Mouse (Mus musculus): ENCODE measurements around the gene Ppm1b. TPM values are rescaled to one million over a fixed set of nuclear protein-coding genes. Genes with fewer than 3 reads are reported as not detected.

Ppm1b gene
- polyA plus RNA-seq, 1 experiment from 2014 or later, result 51.5 TPM

DNA sequence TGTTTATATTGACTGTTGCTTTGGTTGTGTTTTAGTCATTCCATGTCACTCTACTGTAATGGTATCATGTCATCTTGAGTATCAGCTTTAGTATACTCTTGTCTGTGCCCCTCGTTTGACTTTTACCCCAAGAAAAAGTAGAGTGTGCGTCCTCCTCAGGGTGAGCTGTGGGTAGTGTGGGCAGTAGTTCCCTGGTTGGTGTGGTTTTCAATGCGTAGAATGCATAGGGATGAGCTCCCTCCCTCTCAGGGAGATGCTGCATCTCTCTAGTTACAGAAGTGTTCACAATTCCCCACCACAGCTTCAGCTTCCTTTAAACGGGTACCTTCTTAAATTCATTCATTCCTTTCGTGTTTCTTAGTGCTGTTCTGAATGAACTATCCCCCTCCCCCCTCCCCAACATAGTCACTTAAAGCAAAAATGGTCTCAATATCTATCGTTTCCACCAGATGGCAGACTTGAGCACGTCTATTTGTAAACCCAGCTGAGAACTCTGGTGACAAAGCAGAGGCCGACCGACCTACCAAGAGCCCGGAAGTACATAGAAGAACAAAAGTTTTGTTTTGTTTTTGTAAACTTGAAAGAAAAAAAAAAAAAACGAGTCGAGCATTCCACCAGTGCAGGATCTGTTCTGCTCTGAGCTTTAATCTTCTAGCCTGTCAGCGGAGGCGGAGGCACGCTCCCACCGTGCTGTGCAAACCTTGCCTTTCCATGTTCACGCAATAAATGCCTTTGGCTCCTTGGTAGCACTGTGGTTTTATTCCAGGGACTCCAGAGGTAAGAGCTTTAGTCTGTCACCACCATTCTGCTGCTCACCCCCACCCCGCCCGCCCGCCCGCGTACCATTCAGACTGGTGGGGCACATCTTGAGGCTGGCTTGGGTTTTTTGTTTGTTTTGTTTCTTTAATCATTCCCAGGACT, 67.0 kb downstream of the Ppm1b start:
- Histone ChIP-seq H3K27ac (ENCODE audit: low read length) (no peak overlapping the region), H3K36me3 (ENCODE audit: insufficient read depth, low read length) (no peaks in the 10 kb centered on the region), H3K4me2 (replicated peaks; ENCODE audit: low read depth, low read length) (peak overlapping the region; percentile 23; the same call in 1 of the 2 replicates), H3K4me1 (ENCODE audit: insufficient read depth, low read depth, low read length) (no peaks in the 10 kb centered on the region), H3K4me3 (ENCODE audit: low read depth, low read length) (no peak overlapping the region), H3K9ac (replicated peaks; ENCODE audit: low read depth) (no peak overlapping the region), H3K27me3 (replicated peaks; ENCODE audit: insufficient read depth, low read length) (no peaks in the 10 kb centered on the region), H3K9me3 (ENCODE audit: low read length) (no peaks in the 10 kb centered on the region)
- TF ChIP-seq CTCF (IDR thresholded peaks at IDR 0.05), result peak; percentile 68
- TF ChIP-seq EP300 (IDR thresholded peaks at IDR 0.05), result no peak
- 42% methylated on average over 22 of the region's 22 CpGs for WGBS
- DNase-seq (ENCODE audit: low spot score) (peak; percentile 84), ATAC-seq (peak; percentile 36)

- ATAC-seq (no peak), DNase-seq (ENCODE audit: low spot score) (peak; percentile 15)
- Histone ChIP-seq H3K9me3 (ENCODE audit: low read length) (no peaks in the 10 kb centered on the region), H3K27ac (ENCODE audit: low read length) (0 out of 2 replicates have a peak overlapping the region, but pooled peaks have one; percentile 12), H3K4me3 (ENCODE audit: low read depth, low read length) (no peak overlapping the region), H3K9ac (replicated peaks; ENCODE audit: low read depth) (no peak overlapping the region), H3K36me3 (ENCODE audit: insufficient read depth, low read length) (no peaks in the 10 kb centered on the region), H3K4me2 (replicated peaks; ENCODE audit: low read depth, low read length) (no peak overlapping the region), H3K27me3 (replicated peaks; ENCODE audit: insufficient read depth, low read length) (no peaks in the 10 kb centered on the region), H3K4me1 (ENCODE audit: insufficient read depth, low read depth, low read length) (no peaks in the 10 kb centered on the region)
- TF ChIP-seq CTCF (IDR thresholded peaks at IDR 0.05) (no peak), EP300 (IDR thresholded peaks at IDR 0.05) (no peak)
- 80% methylated on average over 8 of the region's 8 CpGs for WGBS
Measured at GRCm38 (mm10) chr17:85024237-85024636, 67.7 kb downstream of the Ppm1b start.

DNA sequence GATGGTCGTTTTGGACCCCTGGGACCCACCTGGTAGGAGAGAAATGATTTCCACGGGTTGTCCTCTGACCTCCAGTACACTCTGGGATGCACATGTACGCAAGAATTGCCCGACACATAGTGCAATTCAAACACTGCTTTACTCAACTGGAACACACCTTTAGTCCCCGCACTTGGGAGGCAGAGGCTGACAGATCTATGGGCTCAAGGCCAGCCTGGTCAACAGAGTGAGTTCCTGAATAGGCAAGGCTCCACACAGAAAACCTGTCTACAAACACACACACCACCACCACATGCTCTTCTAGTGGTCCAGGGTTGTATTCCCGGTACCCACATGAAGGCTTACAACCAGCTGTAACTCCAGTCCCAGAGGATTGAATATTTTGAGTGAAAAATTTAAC, 68.6 kb downstream of the Ppm1b start:
- H3K4me1 ChIP-seq (ENCODE audit: insufficient read depth, low read depth, low read length), result no peaks in the 10 kb centered on the region
- H3K9me3 ChIP-seq (ENCODE audit: low read length), result no peaks in the 10 kb centered on the region
- no peak overlapping the region for H3K4me2 ChIP-seq (replicated peaks; ENCODE audit: low read depth, low read length)
- no peaks in the 10 kb centered on the region for H3K36me3 ChIP-seq (ENCODE audit: insufficient read depth, low read length)
- H3K9ac ChIP-seq (replicated peaks; ENCODE audit: low read depth), result no peak overlapping the region
- ATAC-seq, result 0 out of 2 replicates have a peak, but pooled peaks have one; percentile 10
- peak; percentile 33 for DNase-seq (ENCODE audit: low spot score)
- no peak overlapping the region for H3K27ac ChIP-seq (ENCODE audit: low read length)
- H3K27me3 ChIP-seq (replicated peaks; ENCODE audit: insufficient read depth, low read length), result no peaks in the 10 kb centered on the region
- TF ChIP-seq EP300 (IDR thresholded peaks at IDR 0.05) (no peak), CTCF (IDR thresholded peaks at IDR 0.05) (no peak)
- no peak overlapping the region for H3K4me3 ChIP-seq (ENCODE audit: low read depth, low read length)
- 78% methylated on average over 6 of the region's 6 CpGs for WGBS

DNA sequence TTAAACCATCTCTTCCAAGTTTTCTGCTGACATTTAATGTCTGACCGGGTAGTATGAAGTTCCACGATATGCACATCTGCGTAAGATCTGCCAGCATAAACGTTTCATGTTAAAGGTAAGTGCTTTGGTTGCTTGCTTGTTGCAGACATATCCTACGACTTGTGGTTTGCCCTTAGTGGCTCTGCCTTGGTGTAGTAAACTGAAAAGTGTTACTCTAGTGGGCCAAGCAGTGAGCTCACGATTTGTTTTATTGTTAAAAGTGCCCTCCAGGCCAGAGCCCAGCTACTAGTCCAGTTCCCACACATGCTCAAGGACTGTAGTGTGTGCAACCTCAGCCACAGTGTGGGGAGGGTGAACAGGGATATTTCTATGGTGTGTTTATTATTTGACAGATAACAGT, 69.9 kb downstream of the Ppm1b start:
- ATAC-seq, result no peak
- no peak overlapping the region for H3K9ac ChIP-seq (replicated peaks; ENCODE audit: low read depth)
- WGBS, result 79% methylated on average over 6 of the region's 6 CpGs
- H3K4me2 ChIP-seq (replicated peaks; ENCODE audit: low read depth, low read length), result no peak overlapping the region
- no peaks in the 10 kb centered on the region for H3K27me3 ChIP-seq (replicated peaks; ENCODE audit: insufficient read depth, low read length)
- no peaks in the 10 kb centered on the region for H3K36me3 ChIP-seq (ENCODE audit: insufficient read depth, low read length)
- TF ChIP-seq CTCF (IDR thresholded peaks at IDR 0.05) (no peak), EP300 (IDR thresholded peaks at IDR 0.05) (no peak)
- no peaks in the 10 kb centered on the region for H3K4me1 ChIP-seq (ENCODE audit: insufficient read depth, low read depth, low read length)
- no peak for DNase-seq (ENCODE audit: low spot score)
- H3K9me3 ChIP-seq (ENCODE audit: low read length), result no peaks in the 10 kb centered on the region
- no peak overlapping the region for H3K4me3 ChIP-seq (ENCODE audit: low read depth, low read length)
- no peak overlapping the region for H3K27ac ChIP-seq (ENCODE audit: low read length)

DNA sequence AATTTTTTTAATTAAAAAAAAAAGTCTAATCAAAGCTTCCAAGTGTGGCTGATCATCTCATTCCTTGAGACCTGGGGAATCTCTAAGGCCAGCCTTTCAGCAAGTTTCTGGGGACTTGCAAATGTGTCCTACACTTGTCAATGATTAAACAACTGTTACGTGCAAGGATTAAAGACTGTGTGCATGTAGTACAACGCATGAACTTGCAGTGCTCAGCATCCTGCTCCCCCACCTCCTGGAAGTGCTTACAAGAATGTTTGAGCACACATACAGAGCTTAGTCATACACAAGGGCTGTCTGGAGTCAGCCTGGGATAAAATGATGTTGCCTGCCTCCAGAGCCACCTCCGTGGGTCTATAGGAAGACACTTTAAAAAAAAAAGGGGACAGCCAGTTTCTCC, 70.7 kb downstream of the Ppm1b start:
- no peaks in the 10 kb centered on the region for H3K27me3 ChIP-seq (replicated peaks; ENCODE audit: insufficient read depth, low read length)
- DNase-seq (ENCODE audit: low spot score), result peak; percentile 57
- no peak overlapping the region for H3K9ac ChIP-seq (replicated peaks; ENCODE audit: low read depth)
- TF ChIP-seq EP300 (IDR thresholded peaks at IDR 0.05), result no peak
- TF ChIP-seq CTCF (IDR thresholded peaks at IDR 0.05), result no peak
- ATAC-seq, result peak; percentile 82
- no peaks in the 10 kb centered on the region for H3K9me3 ChIP-seq (ENCODE audit: low read length)
- no peak overlapping the region for H3K27ac ChIP-seq (ENCODE audit: low read length)
- H3K4me3 ChIP-seq (ENCODE audit: low read depth, low read length), result no peak overlapping the region
- no peak overlapping the region for H3K4me2 ChIP-seq (replicated peaks; ENCODE audit: low read depth, low read length)
- no peaks in the 10 kb centered on the region for H3K36me3 ChIP-seq (ENCODE audit: insufficient read depth, low read length)
- H3K4me1 ChIP-seq (ENCODE audit: insufficient read depth, low read depth, low read length), result no peaks in the 10 kb centered on the region
- 42% methylated on average over 3 of the region's 3 CpGs for WGBS

DNA sequence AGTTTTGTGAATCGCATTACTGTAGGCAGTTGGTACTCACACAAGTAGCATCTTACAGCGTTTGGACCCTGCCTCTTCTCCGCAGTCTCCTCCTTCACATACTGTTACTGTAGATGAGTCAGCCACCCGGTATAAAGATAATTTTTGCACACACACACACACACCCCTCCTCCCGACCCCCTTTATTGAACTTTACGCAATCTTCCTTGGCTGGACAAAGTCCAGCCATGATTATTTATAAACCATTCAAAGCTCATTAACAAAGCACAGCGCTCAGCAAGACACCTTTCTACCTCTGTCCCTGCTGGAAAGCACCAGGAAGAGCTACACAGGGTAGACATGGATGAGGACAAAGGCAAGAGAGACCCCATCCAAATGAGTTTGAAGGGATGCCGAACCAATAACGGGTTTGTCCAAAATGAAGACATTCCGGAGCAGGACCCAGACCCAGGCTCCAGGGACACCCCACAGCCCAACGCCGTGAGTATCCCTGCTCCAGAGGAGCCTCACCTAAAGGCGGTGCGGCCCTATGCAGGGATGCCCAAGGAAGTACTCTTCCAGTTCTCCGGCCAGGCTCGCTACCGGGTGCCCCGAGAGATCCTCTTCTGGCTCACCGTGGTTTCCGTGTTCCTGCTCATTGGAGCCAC, 71.7 kb downstream of the Ppm1b start, which contains the start of gene Slc3a1:
Gene Slc3a1, plus strand, starts transcription at position 284 of the 647 bp plus-strand sequence.
- WGBS, result 86% methylated on average over 20 of the region's 20 CpGs
- no peak for DNase-seq (ENCODE audit: low spot score)
- no peak within 1 kb of the TSS for H3K4me2 ChIP-seq (replicated peaks; ENCODE audit: low read depth, low read length)
- no peak for ATAC-seq
- H3K9me3 ChIP-seq (ENCODE audit: low read length), result no peaks in the 10 kb centered on the region
- H3K27ac ChIP-seq (ENCODE audit: low read length), result no peak within 1 kb of the TSS
- TF ChIP-seq CTCF (IDR thresholded peaks at IDR 0.05), result no peak
- no peak for TF ChIP-seq EP300 (IDR thresholded peaks at IDR 0.05)
- H3K4me1 ChIP-seq (ENCODE audit: insufficient read depth, low read depth, low read length), result no peaks in the 10 kb centered on the region
- no peaks in the 10 kb centered on the region for H3K36me3 ChIP-seq (ENCODE audit: insufficient read depth, low read length)
- H3K4me3 ChIP-seq (ENCODE audit: low read depth, low read length), result no peak within 1 kb of the TSS
- no peaks in the 10 kb centered on the region for H3K27me3 ChIP-seq (replicated peaks; ENCODE audit: insufficient read depth, low read length)
- H3K9ac ChIP-seq (replicated peaks; ENCODE audit: low read depth), result no peak within 1 kb of the TSS
